Mouse (Mus musculus) small intestine, adult 2 months (tissue): ENCODE measurements around the gene Bpifc.

Source experiments
- CTCF ChIP-seq: fragments of 200-500 bp; IDR thresholded peaks from 2 replicates; pipeline ENCODE4 v1.5.1; 2012; ENCODE audit warnings: low read depth, mild to moderate bottlenecking, control low read depth, inconsistent platforms, low read length, moderate library complexity, mixed read lengths; ENCODE audit not compliant: insufficient replicate concordance, insufficient read length; ENCODE audit errors: extremely low read depth
- POLR2A ChIP-seq: fragments of 200-500 bp; IDR thresholded peaks from 2 replicates; pipeline ENCODE4 v1.6.1; 2012; ENCODE audit warnings: low read depth, mild to moderate bottlenecking, control low read depth, inconsistent platforms, low read length, moderate library complexity

DNA sequence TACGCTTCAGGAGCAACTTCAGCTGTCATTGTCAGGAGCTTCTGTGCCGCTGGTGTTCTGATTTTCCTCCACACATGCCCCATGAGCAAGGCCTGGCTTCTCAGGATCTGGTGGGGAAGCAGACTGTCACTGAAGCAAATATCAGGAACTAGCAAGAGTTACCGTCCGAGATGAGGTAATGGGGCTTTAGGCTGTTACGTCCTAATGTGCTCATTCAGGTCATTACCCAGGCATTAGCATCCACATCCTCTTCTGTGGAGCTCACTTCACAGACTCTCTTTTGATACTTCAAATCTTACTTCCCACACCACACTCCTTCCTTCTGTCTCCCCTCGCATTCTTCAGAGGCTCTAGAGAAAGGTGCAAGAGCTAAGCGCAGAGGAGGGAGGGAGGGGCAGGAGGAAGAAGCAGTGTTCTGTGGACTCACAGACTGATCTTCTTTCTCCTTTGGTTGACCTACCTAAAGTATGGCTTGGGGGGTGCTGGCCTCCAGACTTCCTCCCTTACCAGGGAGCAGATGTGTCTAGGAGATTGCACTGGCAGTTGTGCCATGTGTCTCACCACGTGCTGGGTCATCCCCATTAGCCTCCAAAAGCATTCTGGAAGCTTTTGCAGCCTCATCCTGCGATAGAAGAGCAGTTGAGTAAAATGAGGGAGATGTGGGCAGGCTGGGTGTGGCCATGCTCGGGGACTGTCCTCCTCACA lies 41.3 kb upstream of the Bpifc start:
- TF ChIP-seq CTCF (no peak), POLR2A (no peak)
